Mouse (Mus musculus): ENCODE measurements at regions not wholly inside any gene's neighbourhood (a gene's known extent, or its start where the extent isn't known, plus 50 kb on each side); places are given as distances from the start of the nearest gene placed in this dataset.

DNA sequence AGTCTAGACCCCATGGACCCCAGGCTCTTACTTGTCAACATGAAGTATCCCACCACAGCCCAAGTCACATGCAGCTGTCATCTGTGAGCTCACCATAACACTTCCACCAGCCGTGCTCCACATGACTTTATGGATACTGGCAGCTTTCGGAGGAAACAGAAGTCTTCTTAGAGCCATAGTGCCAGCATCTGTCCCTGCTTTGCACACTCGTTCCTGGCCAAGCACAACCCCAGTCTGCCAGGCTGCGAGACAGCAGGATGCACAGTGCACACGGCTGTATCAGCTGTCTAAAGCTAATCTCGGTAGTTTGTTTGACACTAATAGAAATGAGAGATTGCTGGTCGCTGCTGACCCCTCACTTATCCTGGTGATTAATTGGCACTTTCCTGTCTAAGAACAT lies 163.7 kb upstream of the Ppp2r2d start:
- TF ChIP-seq EP300 (IDR thresholded peaks at IDR 0.05; ENCODE audit: low read depth) (no peak), CTCF (IDR thresholded peaks at IDR 0.05; ENCODE audit: low read depth) (no peak)

All from heart, postnatal 0 days (tissue).